Mouse (Mus musculus): ENCODE results near the gene Abcb9. TPM values are rescaled to one million over a fixed set of nuclear protein-coding genes. Genes with fewer than 3 reads are reported as not detected.

Abcb9 gene
- total RNA-seq (2015; ENCODE audit: low replicate concordance) (13.8 and 15.5 TPM in 2 replicates), total RNA-seq (2017; ENCODE audit: low replicate concordance) (19.1 and 23.4 TPM in 2 replicates)

GRCm38 (mm10) chr5:124095596-124096232 lies at the start of gene Abcb9:
TSS of gene Abcb9 (minus strand) at chr5:124095798.
- peak; percentile 62 for ATAC-seq (replicated peaks; ENCODE audit: low FRiP score, poor library complexity, severe bottlenecking)

GRCm38 (mm10) chr5:124138066-124138465 lies 42.5 kb upstream of the Abcb9 start:
- ATAC-seq (replicated peaks; ENCODE audit: low FRiP score, poor library complexity, severe bottlenecking) = no peak

GRCm38 (mm10) chr5:124134261-124134660 lies 38.7 kb upstream of the Abcb9 start:
- ATAC-seq (replicated peaks; ENCODE audit: low FRiP score, poor library complexity, severe bottlenecking) = no peak

GRCm38 (mm10) chr5:124125093-124125492 lies 29.5 kb upstream of the Abcb9 start:
- no peak for ATAC-seq (replicated peaks; ENCODE audit: low FRiP score, poor library complexity, severe bottlenecking)

- no peak for ATAC-seq (replicated peaks; ENCODE audit: low FRiP score, poor library complexity, severe bottlenecking)
These were observed 26.8 kb upstream of the Abcb9 start for GRCm38 (mm10) chr5:124122357-124122756.

GRCm38 (mm10) chr5:124119204-124119603 lies 23.6 kb upstream of the Abcb9 start:
- no peak for ATAC-seq (replicated peaks; ENCODE audit: low FRiP score, poor library complexity, severe bottlenecking)

GRCm38 (mm10) chr5:124115990-124116845 lies 20.6 kb upstream of the Abcb9 start, which contains the start of gene Arl6ip4:
TSS of gene Arl6ip4 (plus strand) at chr5:124116089.
- ATAC-seq (replicated peaks; ENCODE audit: low FRiP score, poor library complexity, severe bottlenecking) = peak; percentile 13

- ATAC-seq (replicated peaks; ENCODE audit: low FRiP score, poor library complexity, severe bottlenecking) = no peak
These were observed 19.9 kb upstream of the Abcb9 start for GRCm38 (mm10) chr5:124115531-124115930.

GRCm38 (mm10) chr5:124114276-124115025 lies 18.9 kb upstream of the Abcb9 start:
- ATAC-seq (replicated peaks; ENCODE audit: low FRiP score, poor library complexity, severe bottlenecking) = no peak

- peak; percentile 50 for ATAC-seq (replicated peaks; ENCODE audit: low FRiP score, poor library complexity, severe bottlenecking)
These were observed 17.4 kb upstream of the Abcb9 start for GRCm38 (mm10) chr5:124113030-124113429.

GRCm38 (mm10) chr5:124112531-124112930 lies 16.9 kb upstream of the Abcb9 start:
- peak; percentile 14 for ATAC-seq (replicated peaks; ENCODE audit: low FRiP score, poor library complexity, severe bottlenecking)

GRCm38 (mm10) chr5:124111742-124112497 lies 16.3 kb upstream of the Abcb9 start, which contains the start of gene Ogfod2:
TSS of gene Ogfod2 (plus strand) at chr5:124112297.
- ATAC-seq (replicated peaks; ENCODE audit: low FRiP score, poor library complexity, severe bottlenecking) = peak; percentile 89

GRCm38 (mm10) chr5:124111077-124111741 lies 15.6 kb upstream of the Abcb9 start:
- peak; percentile 17 for ATAC-seq (replicated peaks; ENCODE audit: low FRiP score, poor library complexity, severe bottlenecking)

GRCm38 (mm10) chr5:124103552-124103951 lies 8.0 kb upstream of the Abcb9 start:
- no peak for ATAC-seq (replicated peaks; ENCODE audit: low FRiP score, poor library complexity, severe bottlenecking)

GRCm38 (mm10) chr5:124103020-124103419 lies 7.4 kb upstream of the Abcb9 start:
- no peak for ATAC-seq (replicated peaks; ENCODE audit: low FRiP score, poor library complexity, severe bottlenecking)

- ATAC-seq (replicated peaks; ENCODE audit: low FRiP score, poor library complexity, severe bottlenecking) = no peak
These were observed 6.7 kb upstream of the Abcb9 start for GRCm38 (mm10) chr5:124102326-124102725.

GRCm38 (mm10) chr5:124100128-124101044 lies 4.8 kb upstream of the Abcb9 start:
- no peak for ATAC-seq (replicated peaks; ENCODE audit: low FRiP score, poor library complexity, severe bottlenecking)

GRCm38 (mm10) chr5:124098923-124099322 lies 3.3 kb upstream of the Abcb9 start:
- no peak for ATAC-seq (replicated peaks; ENCODE audit: low FRiP score, poor library complexity, severe bottlenecking)
